Mouse (Mus musculus) spleen, postnatal 10 days (tissue): Measurements from ENCODE around the gene Stxbp4.
A peak's percentile ranks its signal among the peaks of the same experiment; 100 is the strongest.

ENCODE experiments used
- DNase-seq, 2 experiments: peaks; one replicate each; pipeline ENCODE4 v3.0.0; 2021 to 2022; ENCODE audit warnings: low spot score in 2 of 2

Gene Stxbp4

DNA sequence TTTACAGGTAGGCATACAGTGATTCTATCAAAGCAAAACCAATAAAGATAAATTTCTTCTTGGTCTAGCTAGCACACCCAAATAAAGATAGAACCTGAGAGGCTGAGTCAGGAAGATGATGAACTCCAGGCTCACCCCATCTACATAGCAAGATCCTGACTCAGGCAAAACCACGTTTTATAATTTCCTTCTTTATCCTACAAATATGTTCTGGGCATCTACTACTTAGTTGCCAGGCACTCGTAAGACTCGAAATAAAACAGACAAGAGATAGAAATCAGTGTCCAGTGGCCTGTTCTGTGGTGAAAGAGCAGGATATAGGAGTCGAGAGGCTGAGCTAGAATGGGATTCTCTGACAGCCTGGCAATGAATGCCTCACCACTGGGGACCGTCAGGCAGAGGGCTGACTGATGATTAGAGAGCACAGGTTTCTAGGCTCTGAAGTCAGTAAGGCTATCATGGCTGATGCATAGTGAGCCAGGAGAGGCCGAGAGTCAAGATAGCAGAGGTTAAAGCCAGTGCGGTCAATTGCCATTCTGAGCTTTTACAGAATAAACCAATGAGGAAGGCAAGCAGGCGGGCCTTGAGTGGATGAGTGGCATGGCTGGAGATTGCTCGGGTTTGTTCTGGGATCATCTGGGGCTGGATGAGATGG, 12.5 kb upstream of the Stxbp4 start:
- DNase-seq, result no peak

DNA sequence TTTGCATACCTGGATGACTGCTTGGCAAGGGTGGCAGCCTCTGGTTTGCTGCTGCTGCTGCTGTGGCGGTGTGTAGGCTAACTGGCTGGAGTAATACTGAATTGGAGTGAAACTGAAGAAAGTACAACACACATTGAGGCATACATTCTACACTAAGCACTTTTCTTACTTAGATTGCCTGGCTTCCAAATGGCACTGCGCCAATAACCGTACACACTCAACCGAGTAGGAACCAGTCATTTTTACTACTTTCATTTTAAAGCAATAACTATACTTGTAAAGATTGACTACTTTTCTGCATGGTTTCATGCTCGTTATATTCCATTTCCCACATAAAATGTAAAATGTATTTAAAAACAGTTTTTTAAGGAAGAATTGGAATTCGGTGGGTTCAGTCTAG, 11.9 kb upstream of the Stxbp4 start:
- DNase-seq, result no peak

DNA sequence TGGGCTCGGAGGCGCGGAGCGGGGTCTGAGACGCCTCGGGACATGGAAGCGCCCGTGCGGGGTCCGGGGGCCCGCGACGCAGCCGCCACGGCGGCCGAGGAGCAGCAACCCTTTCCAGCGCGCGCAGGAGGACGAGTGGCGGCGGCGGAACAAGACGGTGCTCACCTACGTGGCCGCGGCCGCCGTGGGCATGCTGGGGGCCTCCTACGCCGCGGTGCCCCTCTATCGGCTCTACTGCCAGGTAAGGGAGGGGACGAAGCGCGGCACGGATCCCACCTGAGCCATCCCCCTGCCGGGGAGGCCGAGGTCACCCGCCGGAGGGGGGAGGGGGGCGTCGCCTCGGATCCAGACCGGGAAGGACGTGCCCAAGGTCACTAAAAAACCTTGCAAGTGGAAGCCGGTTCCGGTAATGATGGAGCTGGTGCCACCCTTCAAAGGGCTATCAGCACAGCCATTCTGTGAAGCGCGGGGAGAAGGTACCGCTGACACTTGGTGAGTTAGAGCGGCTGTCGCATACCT, 487 bp upstream of the Stxbp4 start:
- DNase-seq, result no peak

DNA sequence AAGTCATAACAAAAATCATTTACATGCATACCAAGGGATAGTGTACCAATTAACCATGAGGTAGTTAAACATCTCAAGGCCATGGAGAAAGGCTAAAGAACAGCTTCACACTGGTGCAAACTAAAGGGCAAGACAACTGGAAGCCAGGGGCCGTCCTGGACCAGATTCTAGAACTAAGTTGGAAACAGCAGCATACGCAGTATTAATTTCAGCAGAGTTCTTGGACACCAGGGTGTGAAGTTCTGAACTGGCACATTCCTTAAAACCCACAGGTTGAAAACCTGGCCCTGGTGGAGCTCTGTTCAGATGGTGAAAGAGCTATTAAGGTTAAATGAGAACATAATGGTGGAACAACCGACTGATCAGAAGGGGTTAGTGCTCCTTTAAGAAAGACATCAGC, 3.2 kb downstream of the Stxbp4 start:
- no peak for DNase-seq

DNA sequence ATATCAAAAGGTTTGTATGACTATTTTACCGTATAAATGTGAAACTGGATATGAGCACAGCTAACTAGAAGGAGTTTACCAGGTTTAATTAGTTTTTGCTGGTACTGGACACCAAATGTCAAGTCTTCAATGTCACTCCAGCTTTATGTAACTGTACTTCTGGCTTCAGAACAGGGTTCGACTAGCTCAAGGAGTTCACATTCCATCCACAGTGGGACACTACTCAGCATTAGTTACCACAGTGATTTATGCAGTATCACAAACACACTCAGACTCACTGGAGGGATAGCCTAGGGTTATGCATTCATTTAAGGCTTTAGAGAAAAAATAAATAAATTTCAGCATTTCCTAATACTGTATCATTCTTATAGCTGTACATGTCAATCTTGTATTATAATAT, 5.4 kb downstream of the Stxbp4 start:
- DNase-seq, result no peak

DNA sequence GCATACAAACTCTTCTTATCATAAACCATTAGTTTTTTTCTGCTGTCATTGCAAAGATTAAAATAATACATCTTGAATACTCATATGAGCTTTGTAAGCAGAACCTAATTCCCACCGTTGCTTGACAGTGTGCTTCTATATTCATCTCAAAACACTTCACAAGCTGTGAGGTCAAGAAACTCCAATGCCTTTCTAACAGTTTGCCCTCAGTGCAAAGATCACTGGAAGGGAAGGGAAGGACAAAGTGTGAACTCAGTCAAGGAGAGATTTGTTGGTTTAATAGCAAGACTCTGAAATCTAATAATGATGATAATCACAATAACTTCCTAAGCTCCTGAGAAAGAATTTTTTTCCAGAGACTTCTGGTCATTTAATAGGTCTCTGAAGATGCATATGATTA, 10.1 kb downstream of the Stxbp4 start:
- DNase-seq, result no peak

DNA sequence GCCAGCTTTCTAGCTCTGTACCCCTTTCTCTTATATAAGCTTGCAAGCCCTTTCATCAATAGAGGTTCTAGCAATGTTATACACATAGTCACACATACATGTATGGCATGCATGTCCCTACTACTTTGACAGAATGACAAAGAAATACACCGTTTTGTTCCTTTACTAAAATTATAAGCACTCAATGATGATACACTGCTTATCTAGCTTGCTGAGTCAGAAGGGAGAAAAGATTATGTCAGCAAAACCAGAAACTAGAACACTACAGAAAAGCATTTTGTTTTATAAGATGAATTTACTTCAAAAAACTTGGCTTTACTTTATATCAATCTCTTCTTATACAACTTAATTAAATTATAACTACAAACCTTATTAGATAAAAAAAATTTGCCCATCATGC, 12.7 kb downstream of the Stxbp4 start:
- no peak for DNase-seq

DNA sequence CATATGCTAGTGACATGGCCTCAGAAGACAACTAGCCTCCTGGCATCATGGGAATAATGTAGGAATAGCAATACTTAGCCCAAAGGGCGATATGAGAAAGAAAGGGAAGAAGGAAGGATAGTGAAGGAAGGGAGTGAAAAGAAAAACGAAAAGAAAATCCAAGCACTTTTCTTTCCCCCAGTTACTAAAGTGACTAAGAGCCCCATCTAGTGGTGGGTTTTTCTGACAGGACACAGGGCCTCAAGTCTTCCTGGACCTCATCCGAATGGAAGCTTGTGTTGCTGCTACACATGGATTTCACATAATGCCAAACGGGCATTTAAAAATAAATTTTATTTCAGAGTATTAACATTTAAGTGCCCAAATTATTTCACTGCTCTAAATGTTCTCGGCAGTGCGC, 14.4 kb downstream of the Stxbp4 start:
- DNase-seq, result peak in 1 of 2 experiments; percentile 55

DNA sequence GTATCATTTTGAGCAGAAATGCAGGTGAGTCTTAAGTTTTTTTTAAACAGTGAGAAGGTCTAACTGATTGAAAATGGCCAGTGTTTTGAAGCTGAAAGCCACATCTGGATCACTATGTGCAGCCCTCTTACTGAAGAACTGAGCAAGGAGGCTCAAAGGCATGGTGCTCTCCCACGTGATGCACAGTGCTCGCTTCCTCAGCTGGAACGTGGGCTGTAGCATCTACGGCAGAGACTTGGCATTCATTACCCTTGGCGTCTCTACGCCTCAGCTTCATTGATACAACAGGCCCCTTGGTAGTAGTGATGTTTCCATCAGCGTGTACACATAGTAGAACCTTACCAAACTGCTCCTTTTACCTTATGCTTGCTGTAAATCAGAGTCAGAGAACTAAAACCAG, 15.4 kb downstream of the Stxbp4 start:
- no peak for DNase-seq

DNA sequence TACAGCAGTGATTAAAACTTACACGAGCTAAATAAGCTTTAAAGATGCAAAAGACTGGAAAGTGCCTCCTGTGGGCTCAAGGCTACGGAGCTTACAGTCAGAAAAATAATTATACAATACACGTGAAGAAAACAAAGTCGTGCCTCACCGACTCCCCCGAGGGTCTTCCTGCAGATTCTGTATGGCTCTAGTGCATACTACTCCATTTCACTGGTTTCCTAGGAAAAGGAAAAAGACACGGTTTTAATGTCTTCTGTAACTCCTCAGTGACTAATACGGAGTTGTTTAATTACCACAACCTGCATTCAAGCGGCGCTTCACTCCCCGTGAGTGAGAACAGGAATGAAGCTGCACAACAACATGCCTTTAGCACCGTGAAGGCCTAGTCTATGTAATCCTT, 15.8 kb downstream of the Stxbp4 start:
- DNase-seq, result no peak

DNA sequence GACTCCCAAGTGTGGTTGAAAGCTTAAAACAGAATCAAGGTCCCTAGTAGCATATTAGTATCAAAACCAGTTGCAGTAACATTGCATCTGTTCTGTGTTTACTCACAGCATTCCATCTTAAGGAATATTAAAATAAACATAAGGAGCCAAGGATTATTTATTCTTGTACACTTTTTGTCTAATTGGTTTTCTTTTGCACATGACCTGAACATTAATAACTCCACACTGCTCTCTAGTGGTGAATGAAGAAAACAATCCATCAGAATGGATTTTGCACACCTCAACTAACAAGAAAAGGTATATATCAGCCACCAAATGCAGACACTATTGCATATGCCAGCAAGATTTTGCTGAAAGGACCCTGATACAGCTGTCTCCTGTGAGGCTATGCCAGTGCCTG, 21.5 kb downstream of the Stxbp4 start:
- no peak for DNase-seq

DNA sequence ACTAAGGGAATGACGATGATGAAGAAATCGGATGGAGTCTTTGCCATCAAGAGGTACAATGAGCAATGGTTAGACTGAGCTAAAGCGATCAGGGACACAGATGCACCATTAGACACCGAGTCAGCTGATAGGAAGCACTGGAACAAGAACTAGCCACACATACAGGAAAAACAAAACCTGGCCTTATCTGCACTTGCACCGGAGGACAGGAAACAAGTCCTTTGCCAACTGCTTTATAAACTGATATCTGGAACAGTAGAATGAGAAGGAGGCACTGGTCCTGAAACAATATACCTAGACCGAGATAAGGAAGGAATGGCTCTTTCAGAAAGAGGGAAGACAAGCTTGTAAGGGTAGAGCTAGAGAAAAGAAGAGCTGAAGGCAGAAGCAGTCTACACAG, 23.1 kb downstream of the Stxbp4 start:
- DNase-seq, result no peak

DNA sequence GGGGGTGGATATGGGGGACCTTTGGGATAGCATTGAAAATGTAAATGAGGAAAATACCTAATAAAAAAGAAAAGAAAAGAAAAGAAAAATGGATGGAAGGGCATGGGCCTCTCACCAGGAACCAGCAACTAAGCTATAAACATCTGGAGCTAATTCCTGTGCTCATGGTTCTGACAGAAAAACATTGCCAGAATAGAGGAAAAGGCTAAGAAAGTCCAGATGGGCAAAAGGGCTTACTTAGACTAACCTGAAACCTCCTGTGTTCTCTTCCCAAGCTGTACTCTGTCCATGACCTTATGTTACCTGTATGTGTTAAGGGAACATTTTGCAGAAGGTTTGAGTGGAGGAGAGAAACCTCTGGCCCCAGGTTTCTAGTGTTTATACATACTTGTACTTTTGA, 25.8 kb downstream of the Stxbp4 start:
- DNase-seq, result no peak

DNA sequence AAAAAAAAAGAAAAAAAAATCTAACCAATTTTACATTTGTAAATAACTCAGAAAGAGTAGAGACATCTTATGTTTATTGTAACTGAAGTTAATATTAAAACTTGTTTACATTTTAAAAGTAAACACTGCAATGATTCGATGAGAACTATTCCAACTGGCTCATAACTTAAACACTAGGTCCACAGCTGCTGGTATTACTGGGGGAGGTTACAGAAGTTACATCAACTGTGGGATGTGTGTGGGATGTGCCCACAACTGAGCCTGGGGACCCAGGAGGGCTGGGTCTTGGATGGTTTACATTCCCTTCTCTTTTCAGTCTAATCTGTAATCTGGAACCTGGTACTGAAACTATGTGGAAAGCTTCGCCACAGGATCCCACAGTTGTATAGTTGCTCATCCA, 34.8 kb downstream of the Stxbp4 start:
- DNase-seq, result no peak

DNA sequence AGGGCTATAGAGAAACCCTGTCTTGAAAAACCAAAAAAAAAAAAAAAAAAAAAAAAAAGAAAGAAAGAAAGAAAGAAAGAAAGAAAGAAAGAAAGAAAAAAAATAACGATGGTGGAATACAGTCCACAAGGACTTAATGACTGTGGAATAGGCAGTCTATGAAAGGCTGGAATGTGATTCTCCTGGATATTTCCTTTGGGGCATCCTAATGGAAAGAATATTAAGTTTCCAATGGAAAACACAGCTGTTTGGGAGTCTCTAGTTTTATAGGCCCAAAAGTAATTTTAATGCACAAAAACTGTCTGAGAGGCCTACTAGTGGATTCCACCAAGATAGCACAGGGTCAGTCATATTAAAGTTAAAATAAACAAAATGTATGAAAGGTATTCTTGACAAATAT, 42.1 kb downstream of the Stxbp4 start:
- no peak for DNase-seq

DNA sequence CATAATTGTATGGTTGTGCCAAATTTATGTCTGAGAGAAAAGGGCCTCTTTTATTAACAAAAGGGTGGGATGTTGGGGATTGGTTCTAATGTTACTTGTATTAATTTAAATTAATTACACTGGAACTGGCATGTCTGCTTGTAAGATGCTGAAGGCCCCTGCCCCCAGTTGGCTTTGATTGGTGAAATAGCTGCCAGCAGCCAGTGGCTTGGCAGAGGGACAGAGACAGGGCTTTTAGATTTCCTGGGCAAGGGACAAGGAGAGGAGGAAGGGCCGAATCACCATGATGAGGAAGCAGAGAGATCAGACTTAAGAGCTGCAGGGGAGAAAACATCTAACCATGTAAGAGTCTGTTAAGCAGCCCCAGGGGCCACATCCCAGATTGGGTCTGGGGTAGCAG, 46.9 kb downstream of the Stxbp4 start:
- no peak for DNase-seq

DNA sequence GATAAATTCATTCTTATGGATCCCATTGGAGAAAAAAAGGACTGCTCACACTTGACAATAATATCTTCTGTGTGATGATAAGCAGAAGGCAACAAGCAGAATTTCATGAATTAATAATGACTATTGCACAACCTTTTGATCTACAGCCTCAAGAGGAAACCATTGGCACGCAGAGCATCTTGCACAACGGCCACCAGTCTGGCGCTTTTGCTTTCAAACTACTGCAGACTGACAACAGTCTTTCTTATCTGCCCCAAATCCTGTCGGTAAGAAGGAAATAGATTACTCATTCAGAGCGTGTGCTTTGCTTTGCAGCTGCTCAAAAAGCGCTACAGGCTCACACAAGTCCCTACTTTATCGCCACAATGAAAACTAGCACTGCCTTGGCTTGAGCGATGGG, 51.7 kb downstream of the Stxbp4 start:
- DNase-seq, result no peak

DNA sequence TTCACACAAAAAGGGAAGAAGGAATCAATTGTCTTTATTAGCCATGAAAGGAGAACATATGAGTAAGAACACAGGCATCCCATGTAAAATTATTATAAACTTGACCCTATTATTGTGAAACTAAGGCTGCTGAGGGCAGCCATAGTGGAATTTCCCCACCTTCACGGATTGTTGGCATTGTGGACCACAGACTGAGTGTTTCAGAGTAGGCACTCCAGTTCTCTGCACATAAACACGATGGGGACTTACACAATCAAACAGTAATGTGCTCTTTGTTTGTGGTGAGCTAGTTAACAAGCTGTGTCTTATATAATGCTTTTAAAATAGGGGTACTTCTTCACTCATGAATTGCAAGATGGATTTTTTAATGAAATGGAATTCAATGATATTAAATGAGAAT, 52.1 kb downstream of the Stxbp4 start:
- no peak for DNase-seq

DNA sequence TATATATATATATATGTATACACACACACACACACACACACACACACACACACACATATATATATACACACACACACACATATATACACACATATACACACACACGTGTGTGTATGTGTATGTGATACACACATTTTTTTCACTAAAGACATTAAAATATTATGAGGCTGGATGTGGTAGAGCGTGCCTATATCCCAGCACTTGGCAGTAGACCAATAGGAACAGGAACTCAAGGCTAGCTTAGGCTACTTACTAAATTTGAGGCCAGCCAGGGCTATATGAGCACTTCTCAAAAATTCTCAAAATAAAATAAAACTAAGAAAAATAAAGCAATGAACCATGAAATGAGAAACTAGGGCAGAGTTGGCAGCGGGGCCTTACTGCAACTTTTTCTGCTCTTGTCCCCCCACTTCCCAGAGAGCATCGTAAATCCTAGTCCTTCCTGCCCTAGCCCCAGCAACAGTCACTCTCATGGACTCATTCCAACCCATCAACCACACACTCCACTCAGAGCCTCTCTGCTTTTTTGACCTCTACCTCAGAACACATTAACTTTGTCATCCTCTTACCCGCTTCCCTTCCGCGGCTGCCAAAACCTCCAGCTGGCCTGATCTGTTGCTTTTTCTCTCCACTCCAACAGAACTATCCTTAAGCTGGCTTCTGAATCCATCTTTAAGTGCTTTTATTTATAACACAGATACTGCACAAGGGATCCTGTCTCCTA, 60.7 kb downstream of the Stxbp4 start:
- DNase-seq, result no peak

DNA sequence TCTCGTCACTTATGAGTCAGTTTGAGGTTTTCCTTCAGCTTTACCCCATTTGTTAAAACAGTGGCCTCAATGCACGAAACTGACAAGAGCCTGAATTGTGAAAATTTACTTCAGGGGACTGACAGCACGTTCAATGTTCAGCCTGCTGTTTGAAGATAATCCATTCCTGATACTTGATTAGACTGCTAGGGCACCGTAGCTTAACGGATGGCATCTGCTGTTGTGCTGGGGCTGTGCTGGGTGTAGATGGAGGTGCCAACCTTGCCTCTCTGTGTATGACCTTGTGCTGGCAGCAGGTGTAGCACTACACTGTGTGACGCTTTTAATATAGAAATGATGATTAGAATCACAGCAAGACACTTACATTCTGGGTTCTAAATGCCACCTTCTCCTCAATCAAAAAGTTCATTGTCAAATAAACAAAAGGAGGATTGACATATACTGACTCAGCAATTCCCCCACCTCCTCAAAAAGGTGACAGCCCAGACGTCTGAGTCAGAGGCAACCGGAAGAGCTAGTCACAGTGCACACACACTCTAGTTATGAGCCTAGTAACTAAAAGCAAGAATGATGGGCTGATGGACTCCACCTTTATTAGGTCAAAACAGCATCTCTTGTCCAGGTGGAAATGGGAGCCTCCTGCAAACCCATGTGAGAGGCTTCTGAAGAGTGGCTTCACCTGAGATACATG, 61.5 kb downstream of the Stxbp4 start:
- no peak for DNase-seq

DNA sequence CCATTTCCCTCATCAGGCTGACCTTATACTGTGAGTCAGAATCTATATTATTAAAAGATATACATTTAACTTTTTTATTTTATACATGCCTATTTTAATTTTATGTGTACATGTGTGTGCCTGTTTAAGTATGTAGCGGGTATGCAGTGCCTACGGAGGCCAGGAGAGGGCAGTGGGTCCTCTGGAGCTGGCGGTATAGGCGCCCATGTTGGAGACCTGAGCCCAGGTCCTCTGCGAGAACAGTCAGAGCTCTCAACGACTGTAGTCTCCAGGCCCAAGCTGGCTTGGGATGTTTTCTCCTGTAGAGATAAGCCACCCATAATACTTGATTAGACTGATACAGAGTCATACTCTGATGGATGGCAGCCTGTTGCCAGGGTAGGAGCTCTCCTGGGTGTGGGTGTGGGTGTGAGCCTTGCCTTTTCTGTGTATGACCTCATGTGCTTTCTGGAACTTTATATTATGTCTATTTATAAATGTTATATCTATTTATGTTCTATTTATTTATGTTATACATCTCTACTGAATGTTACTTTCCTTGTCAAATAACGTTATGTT, 62.3 kb downstream of the Stxbp4 start:
- DNase-seq, result no peak

DNA sequence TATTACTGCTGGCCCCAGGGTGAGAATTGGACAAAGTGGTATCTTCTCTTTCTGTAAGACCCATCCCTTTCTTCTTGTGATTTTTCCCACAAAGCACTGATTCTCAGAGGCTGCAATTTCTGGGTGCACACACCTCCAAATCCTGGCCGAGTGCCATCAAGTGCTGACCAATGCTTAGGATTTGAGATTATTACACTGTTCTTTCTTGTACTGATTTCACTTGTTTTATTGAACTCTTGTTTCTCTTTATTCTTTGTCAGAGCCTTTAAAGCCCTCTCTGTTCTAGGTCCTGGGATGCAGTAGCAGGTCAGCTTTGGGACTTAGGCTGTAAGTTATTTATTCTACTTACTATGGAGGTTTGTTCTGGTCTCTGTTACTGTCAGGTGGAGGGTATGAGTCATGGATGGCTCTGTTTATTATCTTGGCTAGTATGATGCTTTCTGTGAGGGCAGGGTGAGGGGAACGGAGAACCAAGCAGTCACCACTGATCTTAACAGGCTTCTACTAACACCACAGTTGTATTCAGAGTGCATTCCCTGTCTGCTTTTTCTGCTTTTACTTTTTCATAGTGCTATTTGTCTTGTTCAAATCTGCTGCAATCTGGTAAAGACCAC, 67.1 kb downstream of the Stxbp4 start:
- DNase-seq, result no peak
